Mouse (Mus musculus) large intestine, adult 2 months (tissue): Measurements from ENCODE around the gene Vipr2. TPM values are rescaled to one million over a fixed set of nuclear protein-coding genes. Genes with fewer than 3 reads are reported as not detected.
A peak's percentile ranks its signal among the peaks of the same experiment; 100 is the strongest.

Source experiments
- DNase-seq: peaks from one replicate; pipeline ENCODE4 v3.0.0-alpha.2; 2012; ENCODE audit warnings: low read depth, low spot score
- WGBS: fragments of 180-500 bp; shearing (Covaris S2); methylation state at CpG from one replicate; pipeline ENCODE4 v1.1.7; 2018; 5-methylcytosine and 5-hydroxymethylcytosine counted together
- polyA plus RNA-seq: library from polyadenylated mRNA; depleted of rRNA; stranded (reverse); fragments of >200 nt; gene quantifications from 2 replicates; pipeline ENCODE4 v1.2.3, GENCODE M21; 2012; rRNA removed

Vipr2 gene
- 1.4 and 2.3 TPM in 2 replicates for polyA plus RNA-seq

DNA sequence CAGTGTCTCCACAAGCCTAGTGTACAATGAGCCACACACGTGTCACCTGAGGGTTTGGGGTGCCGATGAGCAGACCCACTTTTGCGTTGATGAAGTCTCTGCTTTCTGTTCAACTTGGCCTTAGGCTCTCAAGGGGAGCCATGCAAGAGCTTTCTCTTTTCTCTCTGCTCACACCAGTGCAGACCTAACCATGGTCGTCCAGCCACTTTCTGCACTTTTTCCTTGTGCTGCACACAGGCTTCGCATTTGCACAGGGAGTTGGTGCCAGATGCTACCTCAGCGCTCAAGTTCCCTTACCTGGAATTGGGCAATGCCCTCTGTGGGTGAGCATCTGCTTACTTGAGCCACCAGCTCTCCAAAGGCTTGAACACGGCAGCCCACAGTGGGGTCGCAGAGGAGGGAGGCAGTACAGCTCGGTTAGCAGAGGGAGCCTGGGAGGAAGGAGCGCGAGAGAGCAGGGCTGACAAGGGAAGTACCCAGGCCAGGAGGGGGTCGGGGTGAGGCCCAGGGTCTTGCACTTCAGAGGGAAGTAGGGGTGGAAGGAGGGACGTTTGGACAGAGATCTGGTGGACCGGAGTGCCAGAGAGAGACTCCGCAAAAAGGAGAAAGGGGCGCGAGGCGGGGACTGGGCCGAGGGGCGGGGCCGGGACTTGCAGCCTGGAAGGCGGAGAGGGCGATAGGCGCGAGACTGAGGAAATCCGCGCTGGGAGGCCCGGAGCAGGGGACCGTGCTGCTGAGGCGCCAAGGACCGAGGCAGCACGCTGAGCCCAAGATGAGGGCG is at the start of gene Vipr2:
TSS of gene Vipr2 (plus strand) at position 653 of the 781 bp plus-strand sequence.
- DNase-seq, result no peak
- 7% methylated on average over 33 of the region's 33 CpGs for WGBS

DNA sequence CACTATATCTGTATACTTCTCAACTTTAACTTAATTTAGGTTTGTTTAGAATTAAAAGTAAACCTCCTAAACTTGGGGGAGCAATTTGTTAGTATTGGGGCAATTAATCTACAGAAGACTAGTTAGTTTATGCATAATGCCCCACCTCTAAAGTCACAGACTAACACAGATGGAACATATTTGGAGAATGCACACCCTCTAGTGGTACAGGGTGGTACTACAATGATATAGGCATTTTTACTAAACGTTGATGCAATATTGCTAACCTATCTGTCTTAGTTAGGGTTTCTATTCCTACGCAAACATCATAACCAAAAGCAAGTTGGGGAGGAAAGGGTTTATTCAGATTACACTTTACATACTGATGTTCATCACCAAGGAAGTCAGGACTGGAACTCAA is 49.4 kb upstream of the Vipr2 start:
- WGBS, result 36% methylated on average over 2 of the region's 2 CpGs
- DNase-seq, result no peak

DNA sequence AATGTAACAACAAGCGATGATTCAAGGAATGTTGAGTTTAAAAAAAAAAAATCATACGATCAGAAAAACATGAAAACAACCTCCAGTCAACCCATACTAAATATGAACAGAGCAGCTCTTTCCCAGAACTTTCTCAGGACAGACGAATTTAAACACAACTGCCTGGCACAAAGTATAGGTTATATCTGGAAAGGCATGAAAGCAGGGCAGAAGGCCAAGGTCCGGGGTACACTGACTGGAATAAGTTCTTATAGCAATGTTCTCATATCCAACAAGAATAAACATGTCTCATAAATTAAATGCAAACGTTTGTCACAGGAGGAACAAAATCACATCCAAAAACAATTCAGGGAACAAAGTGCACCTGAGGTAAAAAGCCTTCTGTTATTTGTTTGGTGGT is 42.2 kb upstream of the Vipr2 start:
- DNase-seq, result no peak
- WGBS, result 30% methylated on average over 5 of the region's 5 CpGs

DNA sequence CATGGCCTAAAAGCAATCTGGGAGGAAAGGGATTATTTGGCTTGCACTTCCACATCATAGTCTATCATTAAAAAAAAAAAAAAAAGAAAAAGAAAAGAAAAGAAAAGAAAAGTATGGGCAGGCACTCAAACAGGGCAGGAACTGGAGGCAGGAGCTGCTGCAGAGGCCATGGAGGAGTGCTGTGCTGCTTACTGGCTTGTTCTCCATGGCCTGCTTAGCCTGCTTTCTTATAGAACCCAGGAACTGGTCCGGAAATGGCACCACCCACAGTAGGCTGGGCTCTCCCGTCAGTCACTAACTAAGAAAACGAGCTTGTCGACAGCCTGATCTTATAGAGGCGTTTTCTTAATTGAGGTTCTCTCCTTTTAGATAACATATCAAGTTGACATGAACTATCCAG is 32.7 kb upstream of the Vipr2 start:
- 87% methylated on average over 5 of the region's 5 CpGs for WGBS
- no peak for DNase-seq

DNA sequence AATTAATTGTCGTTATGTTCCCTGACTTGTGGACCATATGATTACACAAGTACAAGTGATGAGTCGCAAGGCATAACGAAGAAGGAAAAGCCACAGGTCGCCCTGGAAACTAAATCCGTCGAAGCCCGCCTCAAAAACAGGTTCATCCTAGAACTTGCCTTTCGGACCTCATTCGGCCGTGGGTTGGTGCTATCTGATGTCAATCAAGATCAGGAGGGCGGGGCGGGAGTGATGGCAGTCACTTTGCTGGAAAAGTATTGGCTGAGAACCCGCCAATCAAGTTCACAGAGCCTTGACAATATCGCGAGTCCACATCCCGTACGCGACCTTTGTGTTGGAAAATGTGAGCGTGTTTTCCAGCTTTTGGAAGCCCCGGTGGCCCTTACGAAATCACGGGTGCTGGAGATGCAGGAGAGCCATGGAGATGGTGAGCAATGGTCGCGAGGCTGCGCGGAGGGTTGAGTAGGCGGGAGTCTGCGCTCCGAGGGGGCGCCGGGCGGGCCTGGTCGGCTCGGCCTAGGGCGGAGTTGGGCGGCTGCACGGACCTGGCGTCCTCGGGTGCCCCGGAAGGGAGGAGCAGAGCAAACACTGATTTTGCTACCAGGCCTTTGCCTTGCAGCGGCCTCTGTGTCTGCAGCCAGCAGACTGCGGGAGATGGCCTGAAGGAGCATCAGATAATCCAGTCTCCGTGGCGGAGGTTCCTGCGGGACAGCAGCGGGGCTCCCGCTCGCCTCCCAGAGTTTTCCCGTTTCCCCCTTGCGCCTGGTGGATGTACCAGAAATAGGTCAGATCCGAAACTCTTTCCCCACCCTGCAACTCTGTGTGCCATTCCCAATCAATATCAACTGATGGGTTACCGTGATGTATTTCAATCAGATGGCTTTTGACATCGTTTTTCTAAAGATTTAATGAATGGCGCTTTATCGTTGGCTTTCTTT is 29.8 kb upstream of the Vipr2 start, which contains the start of gene Zfp386:
TSS of gene Zfp386 (plus strand) at position 285 of the 938 bp plus-strand sequence.
- DNase-seq, result peak; percentile 100
- WGBS, result under 1% methylated on average over 55 of the region's 55 CpGs

DNA sequence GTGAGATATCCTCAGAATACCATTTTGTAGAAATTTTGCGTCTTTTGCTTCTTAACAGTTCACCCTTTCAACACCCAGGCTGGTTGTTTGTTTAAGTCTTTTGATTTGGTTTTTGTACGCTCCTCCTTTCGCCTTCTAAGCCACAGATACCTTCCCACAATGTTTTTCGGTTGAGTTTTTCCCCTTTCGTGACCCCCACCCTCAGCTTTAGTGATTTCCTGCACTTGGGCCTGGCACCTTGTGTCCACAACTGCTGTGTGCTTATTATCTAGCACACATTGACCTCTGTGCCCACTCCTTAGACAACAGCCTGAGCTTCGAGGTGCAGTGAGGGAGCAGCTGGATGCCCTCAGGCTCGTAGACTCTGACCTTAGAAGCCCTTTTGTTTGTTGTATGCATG is 28.8 kb upstream of the Vipr2 start:
- no peak for DNase-seq
- WGBS, result 34% methylated on average over 7 of the region's 7 CpGs

DNA sequence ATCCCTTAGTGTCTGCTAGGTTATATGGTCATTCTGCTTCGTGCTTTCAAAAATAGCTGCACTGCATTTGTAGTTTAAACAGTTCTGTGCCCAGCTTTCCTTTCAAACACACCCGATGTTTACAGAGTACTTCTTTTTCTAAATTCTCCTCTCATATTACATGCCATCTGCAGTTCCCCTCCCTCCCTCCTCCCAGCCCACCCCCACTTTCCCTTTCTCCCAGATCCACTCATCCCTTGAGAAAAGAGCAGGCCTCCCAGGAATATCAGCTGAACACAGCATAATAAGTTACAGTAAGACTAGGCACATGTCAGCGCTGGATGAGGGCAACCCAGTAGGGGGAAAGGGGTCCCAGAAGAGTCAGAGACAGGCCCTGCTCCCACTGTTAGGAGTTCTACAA is 28.3 kb upstream of the Vipr2 start:
- DNase-seq, result no peak

DNA sequence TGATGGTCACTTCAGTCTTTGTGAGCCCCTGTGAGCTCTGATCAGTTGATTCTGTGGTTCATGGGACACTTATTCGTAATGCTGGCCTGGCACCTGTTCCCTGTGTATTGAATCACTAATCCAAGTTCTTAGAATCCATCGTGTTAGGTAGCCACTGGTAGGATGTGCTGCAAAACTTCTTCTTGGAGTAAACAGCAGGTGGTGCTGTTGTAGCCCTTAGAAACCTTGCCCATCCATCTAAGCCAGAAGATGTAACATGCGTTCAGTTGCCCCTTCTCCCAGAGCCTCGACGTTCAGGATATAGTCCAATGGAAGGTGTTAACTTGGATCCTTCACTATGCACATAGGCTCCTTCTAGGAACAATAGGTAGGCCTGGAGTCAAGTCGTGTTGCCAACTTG is 27.8 kb upstream of the Vipr2 start:
- DNase-seq, result no peak
- WGBS, result 54% methylated on average over 6 of the region's 6 CpGs

More for the DNA sequence above, 28.3 kb upstream of the Vipr2 start:
- 55% methylated on average over 3 of the region's 3 CpGs for WGBS

DNA sequence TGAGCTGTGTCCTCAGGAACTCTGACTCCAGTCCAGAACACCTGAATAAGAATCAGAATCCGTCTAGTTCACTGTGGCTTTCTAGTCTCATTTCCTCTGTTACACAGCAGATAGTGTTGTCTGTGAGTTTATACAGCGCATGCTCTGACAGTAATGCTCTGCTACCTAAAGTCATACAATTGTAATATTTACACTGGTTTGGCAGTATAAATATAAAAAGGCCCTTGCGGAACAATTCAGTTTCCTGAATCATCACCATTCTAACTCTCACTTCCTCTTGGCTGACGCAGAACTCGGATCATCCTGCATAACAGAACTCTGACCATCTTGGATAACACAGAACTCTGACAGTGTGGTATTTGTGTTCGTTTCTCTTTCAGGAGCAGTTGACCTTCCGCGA is 23.2 kb upstream of the Vipr2 start:
- DNase-seq, result no peak
- WGBS, result 76% methylated on average over 8 of the region's 8 CpGs

DNA sequence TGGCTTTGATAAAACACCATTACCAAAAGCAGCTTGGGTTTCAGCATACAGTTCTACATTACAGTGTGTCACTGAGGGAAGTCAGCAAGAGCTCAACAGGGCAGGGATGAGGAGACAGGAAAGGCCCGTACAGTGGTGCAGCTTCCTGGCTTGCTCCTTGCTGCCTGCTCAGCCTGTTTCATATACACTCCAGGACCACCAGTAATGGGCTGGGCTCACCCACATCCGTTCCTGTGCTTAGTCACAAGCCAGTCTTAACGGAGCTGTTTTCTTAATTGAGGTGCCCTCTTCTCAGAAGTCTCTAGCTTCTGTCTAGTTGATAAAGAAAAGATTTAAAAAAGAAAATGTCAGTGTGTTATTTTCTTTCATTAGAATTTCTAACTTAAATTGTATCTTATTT is 21.4 kb upstream of the Vipr2 start:
- WGBS, result 93% methylated on average over 3 of the region's 3 CpGs
- no peak for DNase-seq

DNA sequence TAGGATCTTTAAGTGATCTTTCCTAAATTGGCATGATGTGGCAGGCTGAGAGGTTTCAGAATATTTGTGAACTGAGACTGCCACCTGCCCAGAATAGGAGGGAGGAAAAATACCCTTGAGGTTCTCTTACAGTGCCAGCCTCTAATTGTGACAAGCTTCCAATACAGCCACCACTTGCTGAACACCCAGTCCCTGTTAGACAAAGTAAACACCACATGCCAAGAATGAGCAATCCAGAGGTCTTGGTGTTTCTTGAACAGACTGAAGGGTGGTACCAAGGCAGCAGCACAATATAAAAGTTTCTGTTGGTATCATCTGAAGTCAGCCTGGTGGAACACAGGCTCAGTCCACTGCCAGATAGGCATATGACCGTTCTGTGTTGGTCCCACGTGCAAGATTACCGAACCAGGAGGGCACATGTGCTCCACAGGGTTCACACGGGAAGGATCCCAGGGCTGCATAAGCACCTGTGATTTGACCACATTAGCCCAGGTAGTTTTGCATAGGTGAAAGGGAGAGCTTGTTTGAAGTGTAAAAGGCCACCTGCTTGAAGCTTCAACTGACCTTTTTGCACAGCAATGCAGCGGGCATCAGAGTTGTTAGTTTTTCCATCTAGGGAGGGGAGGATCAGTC is 15.8 kb upstream of the Vipr2 start:
- no peak for DNase-seq
- 99% methylated on average over 5 of the region's 5 CpGs for WGBS

DNA sequence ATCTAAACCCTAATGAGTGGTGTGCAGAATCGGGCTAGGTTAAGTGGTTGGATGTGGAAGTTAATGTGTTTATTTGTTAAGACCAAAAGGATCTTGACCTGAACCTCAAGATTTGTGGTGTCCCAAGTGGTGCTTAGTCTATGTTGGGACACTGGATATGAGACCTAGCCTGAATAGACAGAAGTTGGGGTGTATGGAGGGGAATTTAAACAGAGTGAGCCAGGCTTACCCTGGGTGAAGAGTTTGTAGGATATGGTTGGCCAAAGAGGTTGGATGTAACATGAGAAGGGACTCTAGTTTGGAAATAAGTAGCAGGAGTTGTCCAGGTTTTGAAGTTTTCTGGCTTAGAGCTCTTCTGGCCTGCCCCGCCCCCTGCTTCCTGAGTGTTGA is 15.3 kb upstream of the Vipr2 start:
- WGBS, result 99% methylated on average over 2 of the region's 2 CpGs
- DNase-seq, result no peak

DNA sequence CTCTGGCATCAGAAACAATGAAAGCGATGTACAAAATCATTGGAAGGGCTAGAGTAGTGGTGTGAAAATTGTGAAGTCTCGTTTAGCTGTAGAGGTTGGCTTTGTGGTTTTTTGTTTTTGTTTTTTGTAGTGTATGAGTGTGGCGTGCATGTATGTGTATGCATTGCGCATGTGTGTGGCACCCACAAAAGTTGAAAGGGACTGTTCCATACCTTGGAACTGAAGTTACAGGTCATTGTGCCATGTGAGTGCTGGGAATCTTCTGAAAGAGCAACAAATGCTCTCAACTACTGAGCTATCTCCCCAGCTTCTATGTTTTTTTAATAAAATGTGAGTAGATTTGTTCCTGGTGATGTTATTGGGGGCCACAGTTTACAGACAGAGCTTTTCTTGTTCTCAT is 14.5 kb upstream of the Vipr2 start:
- DNase-seq, result no peak
- 95% methylated on average over 4 of the region's 4 CpGs for WGBS

DNA sequence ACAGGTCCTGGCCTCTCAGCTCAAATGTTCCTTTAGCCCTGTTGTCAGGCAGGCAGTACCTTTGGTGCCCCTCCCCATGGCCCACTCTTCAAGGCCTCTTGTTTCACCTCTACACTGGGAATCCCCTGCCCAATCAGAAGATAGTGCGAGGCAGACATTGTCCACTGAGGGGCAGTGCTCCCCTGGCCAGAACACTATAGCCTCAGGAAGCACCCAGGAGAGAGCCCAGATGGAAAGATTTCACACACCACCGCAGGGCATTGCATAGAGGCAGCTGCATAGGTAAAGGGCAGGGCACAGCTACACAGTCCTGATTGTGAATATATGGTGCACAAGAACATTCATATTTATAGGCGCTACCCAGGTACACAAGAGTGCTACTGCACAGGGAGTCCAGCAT is 6.5 kb upstream of the Vipr2 start:
- no peak for DNase-seq
- WGBS, result 22% methylated on average over 3 of the region's 3 CpGs

DNA sequence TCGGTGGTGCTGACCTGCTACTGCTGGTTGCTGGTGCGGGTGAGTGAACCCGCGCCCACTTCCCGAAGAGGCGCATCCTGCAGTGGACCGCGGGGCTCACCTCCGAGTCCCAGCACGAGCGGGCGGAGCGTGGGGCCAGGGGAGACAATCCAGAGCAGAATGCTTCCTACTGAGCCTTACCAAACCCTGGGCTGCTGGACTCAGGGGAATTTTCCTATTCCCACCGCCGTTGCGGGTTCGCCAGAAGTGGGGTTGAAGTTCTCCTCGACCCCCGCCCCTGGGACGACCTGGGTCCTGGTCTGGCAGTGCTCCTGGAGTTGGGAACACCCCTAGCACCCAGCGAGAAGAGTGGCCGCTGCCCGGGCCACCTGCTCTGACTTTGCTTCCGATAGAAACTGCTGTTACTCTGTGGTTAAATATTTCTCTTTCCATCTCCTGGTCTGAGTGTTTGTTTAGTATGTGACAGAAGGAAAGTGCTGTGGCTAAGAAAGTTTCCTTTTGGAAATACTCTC is 385 bp downstream of the Vipr2 start:
- no peak for DNase-seq

DNA sequence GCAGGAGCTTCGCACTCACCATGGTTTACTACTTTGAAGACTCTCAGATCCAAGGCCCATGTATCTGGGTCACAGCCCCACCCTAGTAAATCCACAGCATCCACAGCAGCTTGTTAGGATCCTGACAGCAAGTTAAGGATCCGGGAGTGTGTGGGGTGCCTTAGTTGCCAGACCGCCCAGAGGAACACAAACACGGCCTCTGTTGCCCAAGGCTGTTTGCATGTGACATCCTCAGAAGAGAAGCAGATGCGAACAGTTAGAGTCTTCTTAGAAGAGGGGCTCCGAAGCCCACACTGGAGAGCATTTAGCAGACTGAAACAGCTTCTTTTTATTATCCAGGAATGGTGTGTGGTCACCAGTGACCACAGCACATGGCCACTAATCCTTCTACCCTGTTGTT is 5.6 kb downstream of the Vipr2 start:
- no peak for DNase-seq
- WGBS, result 77% methylated on average over 6 of the region's 6 CpGs

More for the DNA sequence above, 385 bp downstream of the Vipr2 start:
- under 1% methylated on average over 24 of the region's 24 CpGs for WGBS

DNA sequence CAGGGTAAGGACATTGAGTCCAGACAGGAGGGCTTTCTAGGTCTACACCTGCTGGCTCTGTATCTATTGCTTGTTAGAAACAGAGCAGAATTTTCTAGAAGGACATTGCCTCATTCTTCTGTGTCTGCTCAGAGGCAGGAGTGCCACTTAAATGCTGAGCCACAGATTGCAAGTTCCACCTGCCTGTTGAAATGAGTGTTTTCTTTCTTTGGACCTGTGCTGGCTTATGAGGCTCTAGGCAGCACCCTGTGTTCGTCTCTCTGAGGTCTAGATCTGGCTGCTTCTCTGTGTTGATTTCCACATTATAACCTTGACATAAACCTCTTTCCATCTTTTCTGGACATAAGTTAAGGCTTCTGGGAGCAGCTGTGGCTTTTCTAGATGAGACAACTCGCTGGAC is 6.8 kb downstream of the Vipr2 start:
- no peak for DNase-seq
- 82% methylated on average over 2 of the region's 2 CpGs for WGBS

DNA sequence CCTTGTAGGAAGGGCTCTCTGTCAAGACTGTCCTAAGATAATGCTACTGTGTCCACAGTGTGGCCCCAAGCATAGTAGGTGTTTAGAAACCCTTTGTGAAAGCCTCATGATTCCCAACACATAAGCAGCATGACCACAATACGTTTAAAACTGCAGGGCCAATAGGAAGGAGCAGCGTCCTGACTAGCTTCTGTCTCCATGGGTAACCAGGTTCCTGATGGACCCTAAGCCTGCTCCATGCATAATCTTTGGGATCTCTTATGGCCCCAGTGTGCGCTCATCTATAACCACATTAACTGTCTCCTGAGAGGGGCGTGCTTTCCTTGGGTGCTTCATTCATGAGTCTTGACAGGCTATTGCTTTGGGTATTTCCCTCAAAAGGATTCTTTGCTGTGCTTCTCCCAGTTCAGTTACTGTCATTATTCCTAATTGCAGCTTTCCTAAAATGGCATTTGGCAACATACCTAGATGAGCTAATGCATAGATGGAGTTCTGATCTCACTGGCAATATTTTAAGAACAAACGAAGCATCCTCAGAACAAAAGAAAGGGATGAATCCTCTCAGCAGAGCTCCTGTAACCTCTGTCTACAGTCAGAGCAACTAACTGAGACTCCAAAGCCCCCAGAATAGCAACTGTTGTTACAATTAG is 9.6 kb downstream of the Vipr2 start:
- no peak for DNase-seq
- WGBS, result 86% methylated on average over 5 of the region's 5 CpGs

DNA sequence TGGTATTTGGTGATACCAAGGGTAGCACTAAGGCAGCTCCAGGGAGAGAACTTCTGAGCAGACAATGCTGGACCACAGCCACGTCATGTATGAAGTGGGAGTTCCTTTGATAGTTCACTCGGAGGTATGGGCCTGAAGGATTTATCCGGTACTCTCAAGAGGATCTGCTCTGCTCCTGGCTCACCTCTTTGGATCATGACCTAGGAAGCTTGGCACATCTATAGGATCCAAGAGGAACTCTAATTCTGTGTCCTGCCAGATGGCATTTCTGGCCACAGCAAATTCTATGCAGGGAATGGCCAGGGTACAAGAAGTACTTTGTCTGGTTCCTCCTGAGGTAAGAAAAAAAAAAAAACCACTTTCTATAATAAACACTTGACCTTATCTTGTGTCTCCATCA is 12.3 kb downstream of the Vipr2 start:
- WGBS, result 90% methylated on average over 3 of the region's 3 CpGs

More for the DNA sequence above, 12.3 kb downstream of the Vipr2 start:
- no peak for DNase-seq
